Mouse (Mus musculus): Measurements from ENCODE around the gene Otor. TPM values are rescaled to one million over a fixed set of nuclear protein-coding genes. Genes with fewer than 3 reads are reported as not detected.

The Otor gene
- polyA plus RNA-seq, 1 experiment from 2014 or later, result 1.8 TPM

DNA sequence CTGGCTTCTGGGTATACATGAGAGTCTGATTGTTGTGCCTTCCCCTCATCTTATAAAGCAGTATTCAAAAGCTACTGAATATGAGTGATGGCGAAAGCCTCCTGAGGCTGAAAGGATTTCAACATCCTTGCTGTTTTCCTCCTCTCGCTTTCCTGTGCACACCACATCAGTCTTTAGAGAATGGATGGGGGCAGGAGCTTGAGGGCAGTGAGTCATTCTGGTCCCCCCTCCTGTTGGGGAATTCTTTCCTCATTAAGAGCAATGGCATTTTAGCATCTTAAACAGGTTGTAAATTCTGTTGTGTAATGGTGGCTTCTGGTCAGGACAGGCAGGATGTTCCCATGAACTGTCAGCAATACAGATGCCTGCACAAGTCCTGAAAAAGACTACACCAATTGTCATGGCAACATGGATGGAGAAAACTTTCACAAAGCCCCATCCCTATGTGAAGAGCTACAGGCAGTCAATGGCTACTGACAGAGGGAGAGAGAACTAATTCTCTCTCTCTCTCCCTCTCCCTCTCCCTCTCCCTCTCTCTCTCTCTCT lies 6.7 kb downstream of the Otor start:
- no peak for DNase-seq (ENCODE audit: low spot score)
- H3K4me3 ChIP-seq, result no peak overlapping the region
- H3K9me3 ChIP-seq (replicated peaks), result no peaks in the 10 kb centered on the region
- H3K4me1 ChIP-seq, result peaks cover 21% of the 10 kb centered on the region
- no peak overlapping the region for H3K27ac ChIP-seq
- WGBS, result 53% methylated on average over 2 of the region's 2 CpGs
- no peaks in the 10 kb centered on the region for H3K27me3 ChIP-seq (ENCODE audit: low read depth, poor library complexity, severe bottlenecking)
- H3K36me3 ChIP-seq, result no peaks in the 10 kb centered on the region

DNA sequence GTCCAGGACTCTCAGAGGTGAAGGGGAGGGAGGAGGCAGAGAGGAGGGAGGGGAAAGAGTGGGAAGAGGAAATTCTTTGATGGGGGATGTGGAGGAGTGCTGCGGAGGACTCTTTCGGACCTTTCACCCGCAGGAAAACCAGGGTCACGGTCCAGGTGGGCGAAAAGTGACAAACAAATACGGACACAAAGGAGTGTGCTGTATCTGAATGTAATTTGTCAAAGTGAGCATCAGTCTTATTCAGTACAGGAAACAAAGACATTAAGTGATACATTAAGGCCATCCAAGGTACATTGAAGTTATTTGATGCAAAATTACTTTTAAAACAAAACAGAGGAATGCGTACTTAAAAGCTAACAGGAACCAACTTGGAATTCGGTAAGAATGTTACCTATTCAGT lies 11.6 kb downstream of the Otor start:
- H3K27me3 ChIP-seq (ENCODE audit: low read depth, poor library complexity, severe bottlenecking), result no peaks in the 10 kb centered on the region
- H3K4me3 ChIP-seq, result no peak overlapping the region
- H3K27ac ChIP-seq, result no peak overlapping the region
- DNase-seq (ENCODE audit: low spot score), result no peak
- H3K4me1 ChIP-seq, result peaks cover 2% of the 10 kb centered on the region; the same call in 1 of the 2 replicates
- no peaks in the 10 kb centered on the region for H3K36me3 ChIP-seq
- H3K9me3 ChIP-seq (replicated peaks), result no peaks in the 10 kb centered on the region
- WGBS, result 82% methylated on average over 8 of the region's 8 CpGs

DNA sequence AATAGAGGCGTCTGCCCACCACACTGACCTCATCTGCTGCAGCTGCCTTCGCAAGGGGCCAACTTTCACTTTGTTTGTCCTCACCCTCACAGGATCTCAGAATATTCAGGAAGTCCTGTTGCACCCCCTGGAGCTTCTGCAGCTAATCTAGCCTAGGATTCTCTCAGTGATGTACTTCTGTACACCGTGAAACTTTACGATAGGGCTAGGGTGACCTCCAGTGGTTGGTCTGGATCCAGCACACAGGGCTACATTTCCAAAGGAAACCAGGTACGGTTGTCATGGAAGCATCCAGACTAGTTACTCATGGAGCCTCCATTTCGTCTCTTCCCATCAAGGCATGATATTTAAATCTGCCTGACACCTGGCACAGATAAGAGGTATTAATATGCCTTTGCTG lies 15.5 kb downstream of the Otor start:
- Histone ChIP-seq H3K27me3 (ENCODE audit: low read depth, poor library complexity, severe bottlenecking) (no peaks in the 10 kb centered on the region), H3K4me3 (no peak overlapping the region), H3K36me3 (no peaks in the 10 kb centered on the region), H3K9me3 (replicated peaks) (no peaks in the 10 kb centered on the region), H3K27ac (no peak overlapping the region), H3K4me1 (no peaks in the 10 kb centered on the region)
- DNase-seq (ENCODE audit: low spot score), result peak; percentile 69
- WGBS, result 36% methylated on average over 6 of the region's 6 CpGs

DNA sequence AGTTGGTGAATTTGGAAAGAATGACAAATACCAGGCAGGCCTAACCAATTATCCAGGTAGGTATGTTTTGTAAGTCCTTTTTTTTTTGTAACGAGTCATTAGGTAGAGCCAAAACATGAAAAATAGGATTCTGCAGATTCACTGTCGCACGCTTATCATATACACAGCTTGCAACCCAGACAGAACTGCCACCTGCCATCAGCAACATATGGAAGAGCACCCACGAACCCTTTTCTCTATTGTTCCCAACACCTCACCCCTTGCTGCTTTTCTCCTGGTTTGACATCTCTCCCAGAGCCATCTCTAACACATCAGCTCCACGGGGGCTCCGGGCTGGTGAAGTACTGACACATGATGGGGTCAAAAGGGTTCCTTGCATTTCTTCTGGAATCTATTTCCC lies 16.5 kb downstream of the Otor start:
- Histone ChIP-seq H3K4me3 (no peak overlapping the region), H3K9me3 (replicated peaks) (no peaks in the 10 kb centered on the region), H3K4me1 (peaks cover 5% of the 10 kb centered on the region; the same call in 1 of the 2 replicates), H3K27ac (no peak overlapping the region), H3K36me3 (no peaks in the 10 kb centered on the region), H3K27me3 (ENCODE audit: low read depth, poor library complexity, severe bottlenecking) (no peaks in the 10 kb centered on the region)
- 55% methylated on average over 6 of the region's 6 CpGs for WGBS
- no peak for DNase-seq (ENCODE audit: low spot score)

DNA sequence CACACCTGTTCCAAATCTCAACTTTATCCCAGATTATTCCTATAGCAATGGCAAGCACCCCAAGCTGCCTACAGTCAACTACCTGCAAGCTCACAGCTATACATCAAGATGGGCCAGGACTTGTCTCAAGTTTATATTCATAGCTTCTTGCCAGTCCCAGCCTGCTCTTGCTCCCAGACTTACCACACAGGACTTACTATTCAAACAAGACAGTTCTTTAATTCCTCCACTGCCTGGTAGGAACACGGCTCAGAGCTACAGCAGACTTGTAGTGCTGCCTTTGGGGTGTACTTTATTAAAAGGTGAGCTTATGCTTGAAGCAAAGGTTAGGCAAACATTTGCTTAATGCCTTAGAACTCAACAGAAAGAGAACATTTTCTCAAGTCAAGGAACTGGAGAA lies 18.9 kb downstream of the Otor start:
- peaks cover 14% of the 10 kb centered on the region for H3K4me1 ChIP-seq
- no peak overlapping the region for H3K27ac ChIP-seq
- H3K27me3 ChIP-seq (ENCODE audit: low read depth, poor library complexity, severe bottlenecking), result no peaks in the 10 kb centered on the region
- no peak overlapping the region for H3K4me3 ChIP-seq
- WGBS, result 78% methylated on average over 1 of the region's 1 CpGs
- H3K36me3 ChIP-seq, result no peaks in the 10 kb centered on the region
- no peaks in the 10 kb centered on the region for H3K9me3 ChIP-seq (replicated peaks)
- DNase-seq (ENCODE audit: low spot score), result no peak

DNA sequence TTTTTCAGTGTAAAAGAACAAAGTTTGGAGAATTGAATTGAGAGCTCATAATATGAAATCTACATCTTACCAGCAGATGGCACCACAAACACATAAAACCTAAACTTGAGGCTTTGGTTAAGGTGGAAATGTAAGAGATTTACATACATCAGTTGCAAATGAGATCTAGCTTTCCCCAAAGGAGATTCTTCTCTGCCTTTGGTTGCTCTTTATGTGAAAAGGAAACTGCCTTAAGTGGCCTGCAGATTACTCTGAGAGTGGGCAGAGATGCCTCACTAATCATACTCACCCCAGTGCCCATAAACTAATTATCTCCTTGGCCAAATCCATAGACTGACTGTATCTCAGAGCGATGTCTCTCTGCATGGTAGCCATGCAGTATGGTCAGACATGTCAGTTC lies 35.6 kb downstream of the Otor start:
- Histone ChIP-seq H3K36me3 (no peaks in the 10 kb centered on the region), H3K27me3 (ENCODE audit: low read depth, poor library complexity, severe bottlenecking) (no peaks in the 10 kb centered on the region), H3K27ac (no peak overlapping the region), H3K4me1 (no peaks in the 10 kb centered on the region), H3K9me3 (replicated peaks) (no peaks in the 10 kb centered on the region), H3K4me3 (no peak overlapping the region)
- no peak for DNase-seq (ENCODE audit: low spot score)
- 86% methylated on average over 1 of the region's 1 CpGs for WGBS

DNA sequence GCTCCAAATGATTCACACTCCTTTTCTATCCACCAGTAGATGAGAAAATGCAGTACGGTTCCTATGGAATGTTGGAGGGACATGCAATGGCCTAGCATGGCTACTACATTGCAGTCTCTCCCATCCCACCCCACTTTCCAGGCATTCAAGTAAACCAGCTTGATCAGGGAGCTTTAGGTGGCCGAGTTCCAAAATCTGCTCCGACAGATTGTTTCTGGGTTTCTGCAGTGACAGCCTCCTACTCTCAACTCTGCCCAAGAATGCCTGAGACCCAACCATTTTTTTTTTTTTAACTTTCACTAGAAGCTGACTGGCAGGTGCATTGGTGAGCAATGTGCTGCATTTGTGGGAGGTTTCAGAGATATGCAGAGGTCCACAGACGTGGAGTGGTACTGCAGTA lies 36.4 kb downstream of the Otor start:
- Histone ChIP-seq H3K4me1 (no peaks in the 10 kb centered on the region), H3K27ac (no peak overlapping the region), H3K4me3 (no peak overlapping the region), H3K36me3 (no peaks in the 10 kb centered on the region), H3K9me3 (replicated peaks) (no peaks in the 10 kb centered on the region), H3K27me3 (ENCODE audit: low read depth, poor library complexity, severe bottlenecking) (no peaks in the 10 kb centered on the region)
- WGBS, result 80% methylated on average over 4 of the region's 4 CpGs
- no peak for DNase-seq (ENCODE audit: low spot score)

DNA sequence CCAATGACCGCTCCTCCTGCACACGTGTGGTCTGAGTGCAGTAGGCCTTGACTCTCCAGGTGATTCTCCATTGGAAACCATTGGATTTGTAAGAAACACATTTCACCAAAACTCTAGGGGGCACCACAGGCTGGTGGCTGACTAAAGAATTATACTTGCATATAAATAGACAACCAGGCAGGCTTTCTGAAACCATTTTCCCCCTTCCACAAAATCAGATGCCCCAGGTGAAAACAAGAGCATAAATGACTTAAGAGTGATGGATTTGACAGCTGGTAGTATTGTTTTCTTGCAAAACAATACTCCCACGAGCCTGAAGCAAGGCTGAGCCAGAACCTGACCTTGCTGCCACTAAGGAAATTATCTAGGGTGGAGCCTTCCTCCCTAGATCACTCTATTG lies 39.2 kb downstream of the Otor start:
- H3K4me1 ChIP-seq, result no peaks in the 10 kb centered on the region
- WGBS, result 73% methylated on average over 3 of the region's 3 CpGs
- no peak overlapping the region for H3K27ac ChIP-seq
- no peaks in the 10 kb centered on the region for H3K27me3 ChIP-seq (ENCODE audit: low read depth, poor library complexity, severe bottlenecking)
- DNase-seq (ENCODE audit: low spot score), result no peak
- no peak overlapping the region for H3K4me3 ChIP-seq
- no peaks in the 10 kb centered on the region for H3K36me3 ChIP-seq
- no peaks in the 10 kb centered on the region for H3K9me3 ChIP-seq (replicated peaks)

DNA sequence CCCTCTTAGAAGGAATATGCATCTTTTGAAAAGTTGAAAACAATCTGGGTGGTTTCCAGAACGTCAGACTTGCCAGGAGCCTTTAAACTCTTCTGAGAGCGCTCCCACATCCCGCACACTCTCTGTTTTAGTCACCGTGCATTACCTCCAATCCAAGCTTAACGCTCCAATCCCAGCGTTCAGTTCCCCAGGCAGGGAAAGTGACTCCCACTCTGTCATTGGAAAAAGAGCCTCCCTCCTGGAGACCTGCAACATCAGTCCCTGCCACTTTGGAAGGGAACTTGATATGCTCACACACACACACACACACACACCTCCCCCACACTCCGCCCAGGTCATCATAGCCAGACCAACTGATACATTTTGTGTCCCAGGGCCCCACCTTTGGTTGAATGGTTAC lies 39.9 kb downstream of the Otor start:
- Histone ChIP-seq H3K4me3 (no peak overlapping the region), H3K4me1 (no peaks in the 10 kb centered on the region), H3K27ac (no peak overlapping the region), H3K27me3 (ENCODE audit: low read depth, poor library complexity, severe bottlenecking) (no peaks in the 10 kb centered on the region), H3K9me3 (replicated peaks) (no peaks in the 10 kb centered on the region), H3K36me3 (no peaks in the 10 kb centered on the region)
- no peak for DNase-seq (ENCODE audit: low spot score)
- WGBS, result 89% methylated on average over 7 of the region's 7 CpGs

DNA sequence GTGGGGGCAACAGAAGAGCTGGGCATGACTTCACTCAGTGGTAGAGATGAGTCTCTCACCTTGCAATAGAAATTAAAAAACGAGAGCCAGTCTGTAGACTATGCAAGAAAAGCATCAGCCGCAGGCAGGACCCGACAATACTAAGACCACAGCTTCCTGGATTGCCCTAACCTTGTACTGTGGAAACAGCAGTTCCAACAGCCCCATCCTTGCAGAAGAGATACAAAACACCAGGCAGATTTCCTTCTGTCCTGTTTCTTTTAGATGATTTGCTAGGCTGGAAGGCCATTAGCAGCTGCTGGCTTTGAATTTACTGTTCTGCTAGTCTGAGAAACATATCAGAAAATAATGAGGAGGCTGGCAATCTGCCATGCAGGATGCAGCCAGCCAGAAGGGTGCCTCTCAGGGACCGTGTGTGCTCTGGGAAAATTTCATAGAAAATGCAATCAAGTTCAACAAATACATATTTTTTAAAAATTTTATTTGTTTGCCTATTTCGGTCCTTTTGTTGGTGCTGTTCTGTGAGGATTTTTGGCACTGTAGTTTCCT lies 52.9 kb downstream of the Otor start:
- no peaks in the 10 kb centered on the region for H3K27me3 ChIP-seq (ENCODE audit: low read depth, poor library complexity, severe bottlenecking)
- 86% methylated on average over 5 of the region's 5 CpGs for WGBS
- no peak overlapping the region for H3K27ac ChIP-seq
- H3K36me3 ChIP-seq, result no peaks in the 10 kb centered on the region
- DNase-seq (ENCODE audit: low spot score), result no peak
- no peaks in the 10 kb centered on the region for H3K9me3 ChIP-seq (replicated peaks)
- H3K4me1 ChIP-seq, result no peaks in the 10 kb centered on the region
- no peak overlapping the region for H3K4me3 ChIP-seq

Other genes starting within 250 kb of the Otor start
- gene Kif16b, start 176.9 kb upstream of the Otor start, polyA plus RNA-seq (2016; fragmentation: Nextera tagmentation; extraction: Ambion mirVana), result 8.3 and 9.7 TPM in 2 replicates
- gene Snrpb2, start 15.4 kb upstream of the Otor start, polyA plus RNA-seq (2016; fragmentation: Nextera tagmentation; extraction: Ambion mirVana), result 102 and 106 TPM in 2 replicates

Measured in limb, embryonic 10.5 days (tissue).